ENCODE assay signal across 8 mouse cellular contexts in the genomic region with DNA sequence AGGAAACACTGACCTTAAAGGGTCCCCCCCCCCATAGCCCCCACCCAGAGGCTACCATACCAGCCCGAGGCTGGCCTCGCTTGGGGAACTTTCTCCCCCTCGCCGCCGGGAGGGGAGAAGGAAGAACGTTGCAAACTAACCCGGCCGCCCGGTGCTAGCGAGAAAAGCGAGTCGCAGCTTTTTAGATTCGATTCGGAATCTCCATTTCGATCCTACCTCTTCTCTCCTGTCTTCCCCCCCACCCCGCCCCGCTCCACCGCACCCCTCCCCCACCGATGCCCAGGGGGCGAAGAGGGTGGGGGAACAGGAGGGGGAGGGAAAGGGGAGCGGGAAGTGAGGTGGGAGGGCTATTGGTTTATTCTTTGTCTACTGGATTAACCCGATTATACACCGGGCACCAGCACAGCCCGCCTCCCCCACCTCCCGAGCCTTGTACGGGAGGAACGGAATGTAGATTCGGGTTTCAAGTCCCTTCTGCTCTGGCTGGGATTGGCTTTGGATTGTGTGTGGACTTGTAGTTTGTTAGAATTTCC. TPM values are rescaled to one million over a fixed set of nuclear protein-coding genes. Genes with fewer than 3 reads are reported as not detected.
A peak's percentile ranks its signal among the peaks of the same experiment; 100 is the strongest.
DNase-seq lines count a peak whose midpoint lies in the region; ATAC-seq lines count a peak whose summit lies in the region.

No protein-coding gene starts in this region.

- under 1% methylated on average over 25 of the region's 28 CpGs for WGBS in embryonic facial prominence, embryonic 13.5 days
- WGBS in limb, embryonic 13.5 days, result 0% methylated on average over 28 of the region's 28 CpGs
- WGBS in midbrain, embryonic 16.5 days, result under 1% methylated on average over 17 of the region's 28 CpGs

- H3K4me3 ChIP-seq in embryonic facial prominence, embryonic 13.5 days, result peak overlapping the region; percentile 64
- H3K4me3 ChIP-seq in limb, embryonic 13.5 days, result peak overlapping the region; percentile 96
- peak overlapping the region; percentile 65 for H3K4me3 ChIP-seq in midbrain, embryonic 16.5 days (ENCODE audit: low read depth, low read length)

- H3K27me3 ChIP-seq in embryonic facial prominence, embryonic 13.5 days, result 0 out of 2 replicates have a peak, but pooled peaks cover 4% of the 10 kb centered on the region
- H3K27me3 ChIP-seq in limb, embryonic 13.5 days, result no peaks in the 10 kb centered on the region
- H3K27me3 ChIP-seq in midbrain, embryonic 16.5 days (ENCODE audit: control insufficient read depth, insufficient read depth, low read depth, low read length), result no peaks in the 10 kb centered on the region

- H3K27ac ChIP-seq in embryonic facial prominence, embryonic 13.5 days, result peak overlapping the region; percentile 98
- H3K27ac ChIP-seq in limb, embryonic 13.5 days, result peak overlapping the region; percentile 99
- peak overlapping the region; percentile 99 for H3K27ac ChIP-seq in midbrain, embryonic 16.5 days (ENCODE audit: low read length)

- ATAC-seq in embryonic facial prominence, embryonic 13.5 days (ENCODE audit: insufficient number of reproducible peaks, insufficient read depth, low FRiP score, low TSS enrichment, low read depth), result peak; percentile 49
- peak; percentile 9 for ATAC-seq in limb, embryonic 13.5 days (ENCODE audit: low FRiP score, low read depth)
- ATAC-seq in midbrain, embryonic 16.5 days, result peak; percentile 67

- peaks cover 21% of the 10 kb centered on the region for H3K4me1 ChIP-seq in embryonic facial prominence, embryonic 13.5 days
- peaks cover 15% of the 10 kb centered on the region for H3K4me1 ChIP-seq in limb, embryonic 13.5 days
- peaks cover 14% of the 10 kb centered on the region for H3K4me1 ChIP-seq in midbrain, embryonic 16.5 days (ENCODE audit: control insufficient read depth, insufficient read depth, low read length)

- H3K4me2 ChIP-seq in embryonic facial prominence, embryonic 13.5 days, result peak overlapping the region; percentile 94
- H3K4me2 ChIP-seq in limb, embryonic 13.5 days (replicated peaks), result peak overlapping the region; percentile 89
- H3K4me2 ChIP-seq in midbrain, embryonic 16.5 days (ENCODE audit: low read length), result peak overlapping the region; percentile 80

- peak; percentile 61 for DNase-seq in 3134 (ENCODE audit: extremely low read depth, insufficient read length, low spot score)
- DNase-seq in adrenal gland, postnatal 10 days, result peak; percentile 78
- DNase-seq in heart, adult 9 months (ENCODE audit: low spot score in 2 of 2), result peak; percentile 64 to 71
- DNase-seq in kidney, adult 9 months, result peak; percentile 88
- peak; percentile 77 for DNase-seq in testis, postnatal 10 days (ENCODE audit: low spot score)

- H3K9ac ChIP-seq in embryonic facial prominence, embryonic 13.5 days, result peak overlapping the region; percentile 86
- H3K9ac ChIP-seq in limb, embryonic 13.5 days, result peak overlapping the region; percentile 71
- H3K9ac ChIP-seq in midbrain, embryonic 16.5 days (ENCODE audit: low read depth, low read length), result peak overlapping the region; percentile 72

- peaks cover 9% of the 10 kb centered on the region for H3K36me3 ChIP-seq in embryonic facial prominence, embryonic 13.5 days
- peaks cover 9% of the 10 kb centered on the region for H3K36me3 ChIP-seq in limb, embryonic 13.5 days
- H3K36me3 ChIP-seq in midbrain, embryonic 16.5 days (ENCODE audit: control insufficient read depth, insufficient read depth, low read length), result no peaks in the 10 kb centered on the region

- H3K9me3 ChIP-seq in embryonic facial prominence, embryonic 13.5 days, result no peaks in the 10 kb centered on the region
- H3K9me3 ChIP-seq in limb, embryonic 13.5 days, result no peaks in the 10 kb centered on the region
- H3K9me3 ChIP-seq in midbrain, embryonic 16.5 days (replicated peaks; ENCODE audit: control insufficient read depth, low read length, poor library complexity, severe bottlenecking), result no peaks in the 10 kb centered on the region

RNA-seq across cellular contexts. Expression of gene Spry2, which starts 1.0 kb away (rescaled TPM):
- 10 to 100 TPM; 39.4 to 41.3 TPM for total RNA-seq in adrenal gland, postnatal 10 days (2021)
- 36.6 and 48.0 TPM in 2 replicates for polyA plus RNA-seq in embryonic facial prominence, embryonic 13.5 days (2015; fragmentation: Nextera tagmentation; extraction: Ambion mirVana)
- polyA plus RNA-seq in limb, embryonic 13.5 days (2015; fragmentation: Nextera tagmentation; extraction: Ambion mirVana), result 97.7 and 98.7 TPM in 2 replicates
- polyA plus RNA-seq in midbrain, embryonic 16.5 days (2015; fragmentation: Nextera tagmentation; extraction: Ambion mirVana), result 30.4 and 31.0 TPM in 2 replicates

Comparison
In these comparisons a context has a peak if more than half of its experiments do, and no peak if none do; other contexts are left out.
1. Peak in every context shown above with its lines: DNase-seq, ATAC-seq, H3K4me3 ChIP-seq and H3K27ac ChIP-seq.
2. ATAC-seq: peak in every context shown above with its lines; median percentile 67 in midbrain, embryonic 16.5 days; 49 in embryonic facial prominence, embryonic 13.5 days; 9 in limb, embryonic 13.5 days.